Mouse (Mus musculus) Patski (cell line): ENCODE results near the gene Nrxn1. TPM values are rescaled to one million over a fixed set of nuclear protein-coding genes. Genes with fewer than 3 reads are reported as not detected.
A peak's percentile ranks its signal among the peaks of the same experiment; 100 is the strongest.

ENCODE experiments used
- ATAC-seq: fragments of 100-300 bp; one replicate; pipeline ENCODE4 v1.8.0; 2021
- CTCF ChIA-PET: fragments of 350-600 bp; sonication (Branson Sonifier 250); formaldehyde crosslinking; loops from one replicate; lab custom pipeline; 2022; ENCODE audit warnings: inconsistent platforms; lab: Charles Lee
- POLR2A ChIA-PET: fragments of 350-600 bp; sonication (Branson Sonifier 250); formaldehyde crosslinking; loops from one replicate; lab custom pipeline; 2022; ENCODE audit warnings: antibody characterized with exemption, inconsistent platforms; lab: Charles Lee
- DNase-seq: peaks from one replicate; pipeline ENCODE4 v3.0.0-alpha.2; 2011; ENCODE audit warnings: low read depth, low spot score
- H3K27me3 ChIP-seq: fragments of 371-371 bp; one replicate; pipeline ENCODE4 v1.5.1; 2021
- CTCF ChIP-seq: fragments of 100-300 bp; IDR thresholded peaks from one replicate; pipeline ENCODE4 v1.5.1; 2021
- in situ Hi-C: fragments of 300-500 bp; cut with MboI; formaldehyde crosslinking; loops from 3 replicates; pipeline ENCODE4 v1.11.1; 2018; ENCODE audit warnings: low pct_unique_long_range_greater_than_20kb, mixed read lengths
- polyA plus RNA-seq: library from polyadenylated mRNA; unstranded; gene quantifications from one replicate; pipeline ENCODE4 v1.2.3, GENCODE M21; 2021

Nrxn1 gene
- polyA plus RNA-seq, 1 experiment from 2014 or later: not detected

GRCm38 (mm10) chr17:90032416-90032815, 1060.5 kb downstream of the Nrxn1 start:
- H3K27me3 ChIP-seq: peaks cover 7% of the 10 kb centered on the region
- ATAC-seq: no peak
- CTCF ChIA-PET: no interaction called here
- in situ Hi-C loops: no loop called here
- no peak for TF ChIP-seq CTCF
- POLR2A ChIA-PET: no interaction called here
- no peak for DNase-seq

GRCm38 (mm10) chr17:90016636-90017035, 1076.2 kb downstream of the Nrxn1 start:
- no peak for DNase-seq
- ChIA-PET POLR2A (no interaction called here), CTCF (interaction anchor here (1.1 kb wide), 1 partner anchor 31 kb away, joined by 3 read pairs; no protein-coding TSS in a partner anchor)
- TF ChIP-seq CTCF: no peak
- H3K27me3 ChIP-seq: no peaks in the 10 kb centered on the region
- in situ Hi-C loops: no loop called here
- ATAC-seq: no peak

GRCm38 (mm10) chr17:90011761-90012160, 1081.1 kb downstream of the Nrxn1 start:
- in situ Hi-C loops: no loop called here
- TF ChIP-seq CTCF: no peak
- DNase-seq (no peak), ATAC-seq (no peak)
- no peaks in the 10 kb centered on the region for H3K27me3 ChIP-seq
- CTCF ChIA-PET: no interaction called here
- POLR2A ChIA-PET: no interaction called here

- TF ChIP-seq CTCF: no peak
- no peaks in the 10 kb centered on the region for H3K27me3 ChIP-seq
- ChIA-PET POLR2A (no interaction called here), CTCF (interaction anchor here (0.9 to 1.3 kb wide), 2 partner anchors 15 to 45 kb away, joined by 3 read pairs; no protein-coding TSS in a partner anchor)
- ATAC-seq (peak; percentile 54), DNase-seq (no peak)
- in situ Hi-C loops: no loop called here
These were observed 1085.3 kb downstream of the Nrxn1 start for GRCm38 (mm10) chr17:90007438-90008109.

- H3K27me3 ChIP-seq: no peaks in the 10 kb centered on the region
- CTCF ChIA-PET: no interaction called here
- ATAC-seq (no peak), DNase-seq (no peak)
- no peak for TF ChIP-seq CTCF
- POLR2A ChIA-PET: no interaction called here
- in situ Hi-C loops: no loop called here
These were observed 1102.2 kb downstream of the Nrxn1 start for GRCm38 (mm10) chr17:89990651-89991050.
